ENCODE assay signal across 8 mouse cellular contexts in the genomic region with DNA sequence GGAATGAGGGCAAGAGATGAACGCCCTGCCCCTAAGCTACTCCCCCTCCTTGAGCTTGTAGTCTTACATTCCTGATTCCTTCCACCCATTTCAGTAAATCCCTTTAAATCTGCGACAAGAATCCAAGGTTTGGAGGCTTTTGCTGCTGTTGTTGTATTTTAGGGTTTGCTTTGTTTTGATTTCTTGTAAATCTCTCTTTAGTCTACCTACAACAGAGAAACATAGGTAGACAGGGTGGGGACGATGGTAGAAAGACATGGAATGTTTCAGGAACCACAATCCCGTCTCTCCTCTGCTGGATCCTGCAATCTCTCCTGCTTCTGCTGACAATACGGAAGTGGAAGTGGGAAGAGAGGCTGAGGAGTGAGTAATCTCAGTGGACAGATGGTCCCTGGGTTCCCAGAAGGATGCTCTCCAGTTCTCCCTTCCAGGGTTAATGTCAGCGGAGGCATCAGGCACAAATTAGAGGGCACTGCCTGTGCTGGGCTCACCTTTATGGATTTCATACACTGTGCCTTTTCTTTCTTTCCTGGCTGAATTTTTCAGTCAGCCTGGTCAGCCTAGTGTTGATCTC. TPM values are rescaled to one million over a fixed set of nuclear protein-coding genes. Genes with fewer than 3 reads are reported as not detected.
DNase-seq lines count a peak whose midpoint lies in the region; ATAC-seq and TF ChIP-seq lines count a peak whose summit lies in the region.

No protein-coding gene starts in this region.

- H3K4me3 ChIP-seq in left cerebral cortex, adult 2 months = peak overlapping the region; percentile 75
- peak overlapping the region; percentile 64 for H3K4me3 ChIP-seq in midbrain, embryonic 16.5 days (ENCODE audit: low read depth, low read length)

- 8% methylated on average over 6 of the region's 6 CpGs for WGBS in midbrain, embryonic 16.5 days

- peak; percentile 41 for ATAC-seq in midbrain, embryonic 16.5 days

- no peaks in the 10 kb centered on the region for H3K9me3 ChIP-seq in midbrain, embryonic 16.5 days (replicated peaks; ENCODE audit: control insufficient read depth, low read length, poor library complexity, severe bottlenecking)

- peaks cover 17% of the 10 kb centered on the region for H3K4me1 ChIP-seq in midbrain, embryonic 16.5 days (ENCODE audit: control insufficient read depth, insufficient read depth, low read length)

- TF ChIP-seq CTCF in left cerebral cortex, adult 2 months (IDR thresholded peaks at IDR 0.05) = no peak

- no peaks in the 10 kb centered on the region for H3K27me3 ChIP-seq in midbrain, embryonic 16.5 days (ENCODE audit: control insufficient read depth, insufficient read depth, low read depth, low read length)

- intact Hi-C loops in left cerebral cortex, adult 2 months (cut with DNase I) = loop anchor here (1.0 to 2.0 kb wide), 3 partner anchors 54 to 107 kb away; a partner anchor contains a TSS

- peak overlapping the region; percentile 80 for H3K9ac ChIP-seq in midbrain, embryonic 16.5 days (ENCODE audit: low read depth, low read length)

- H3K36me3 ChIP-seq in midbrain, embryonic 16.5 days (ENCODE audit: control insufficient read depth, insufficient read depth, low read length) = peaks cover 3% of the 10 kb centered on the region; the same call in 1 of the 2 replicates

- DNase-seq in left cerebral cortex, adult 2 months (ENCODE audit: extremely low spot score in 1 of 2, low spot score in 2 of 2) = peak in 1 of 2 experiments; percentile 30
- DNase-seq in left cerebral cortex, adult 11 months (ENCODE audit: low spot score) = no peak
- peak; percentile 77 for DNase-seq in cerebellum, adult 9-11 months
- DNase-seq in heart, adult 9 months (ENCODE audit: low spot score in 2 of 2) = peak; percentile 5 to 6
- peak; percentile 19 for DNase-seq in layer of hippocampus, postnatal 14 days (ENCODE audit: low spot score in 2 of 2)
- DNase-seq in adrenal gland, postnatal 36 days = no peak
- DNase-seq in gastrocnemius, postnatal 25 days = no peak

- peak overlapping the region; percentile 95 for H3K27ac ChIP-seq in left cerebral cortex, adult 2 months
- H3K27ac ChIP-seq in midbrain, embryonic 16.5 days (ENCODE audit: low read length) = peak overlapping the region; percentile 90

- peak overlapping the region; percentile 79 for H3K4me2 ChIP-seq in midbrain, embryonic 16.5 days (ENCODE audit: low read length)

RNA-seq across cellular contexts. Expression of a gene that starts 0.4 kb away (rescaled TPM):
- total RNA-seq in left cerebral cortex, adult 2 months (2021) = 1 to 10 TPM; 5.5 to 7.4 TPM
- 1 to 10 TPM; 3.8 to 4.9 TPM for total RNA-seq in layer of hippocampus, postnatal 14 days (2021)
- 4.3 TPM in 2 replicates for polyA plus RNA-seq in midbrain, embryonic 16.5 days (2015; fragmentation: Nextera tagmentation; extraction: Ambion mirVana)
- total RNA-seq in adrenal gland, postnatal 36 days (2021) = 1 to 10 TPM; 4.0 to 4.8 TPM
- total RNA-seq in gastrocnemius, postnatal 25 days (2021) = 1 to 10 TPM; 1.3 to 1.5 TPM

RNA-seq across cellular contexts. Expression of a gene that starts 1.2 kb away (rescaled TPM):
- total RNA-seq in left cerebral cortex, adult 2 months (2021) = 100 to 1,000 TPM in 1 of 2 experiments, 10 to 100 TPM in 1; 99.3 to 102 TPM
- total RNA-seq in layer of hippocampus, postnatal 14 days (2021) = 100 to 1,000 TPM; 150 to 151 TPM
- 186 and 215 TPM in 2 replicates for polyA plus RNA-seq in midbrain, embryonic 16.5 days (2015; fragmentation: Nextera tagmentation; extraction: Ambion mirVana)
- total RNA-seq in adrenal gland, postnatal 36 days (2021) = 10 to 100 TPM; 12.1 to 14.9 TPM
- total RNA-seq in gastrocnemius, postnatal 25 days (2021) = 1 to 10 TPM; 4.3 to 5.1 TPM

Comparison
In these comparisons a context has a peak if more than half of its experiments do, and no peak if none do; other contexts are left out.
1. DNase-seq: peak in cerebellum, adult 9-11 months (single experiment), heart, adult 9 months (2 of 2) and layer of hippocampus, postnatal 14 days (2 of 2); none in left cerebral cortex, adult 11 months (single experiment), adrenal gland, postnatal 36 days (0 of 2) and gastrocnemius, postnatal 25 days (single experiment).
2. RNA of a gene that starts 1.2 kb away (total RNA-seq): 150 to 151 TPM in layer of hippocampus, postnatal 14 days and 99.3 to 102 TPM in left cerebral cortex, adult 2 months; 12.1 to 14.9 TPM in adrenal gland, postnatal 36 days and 4.3 to 5.1 TPM in gastrocnemius, postnatal 25 days; every median in the first group is over 4 times any median in the second.